Mouse (Mus musculus): ENCODE measurements around the gene Foxf1. TPM values are rescaled to one million over a fixed set of nuclear protein-coding genes. Genes with fewer than 3 reads are reported as not detected.
A peak's percentile ranks its signal among the peaks of the same experiment; 100 is the strongest.

The Foxf1 gene
- 129 and 149 TPM in 2 replicates for polyA plus RNA-seq (2014; fragmentation: Nextera tagmentation; extraction: Ambion mirVana)

DNA sequence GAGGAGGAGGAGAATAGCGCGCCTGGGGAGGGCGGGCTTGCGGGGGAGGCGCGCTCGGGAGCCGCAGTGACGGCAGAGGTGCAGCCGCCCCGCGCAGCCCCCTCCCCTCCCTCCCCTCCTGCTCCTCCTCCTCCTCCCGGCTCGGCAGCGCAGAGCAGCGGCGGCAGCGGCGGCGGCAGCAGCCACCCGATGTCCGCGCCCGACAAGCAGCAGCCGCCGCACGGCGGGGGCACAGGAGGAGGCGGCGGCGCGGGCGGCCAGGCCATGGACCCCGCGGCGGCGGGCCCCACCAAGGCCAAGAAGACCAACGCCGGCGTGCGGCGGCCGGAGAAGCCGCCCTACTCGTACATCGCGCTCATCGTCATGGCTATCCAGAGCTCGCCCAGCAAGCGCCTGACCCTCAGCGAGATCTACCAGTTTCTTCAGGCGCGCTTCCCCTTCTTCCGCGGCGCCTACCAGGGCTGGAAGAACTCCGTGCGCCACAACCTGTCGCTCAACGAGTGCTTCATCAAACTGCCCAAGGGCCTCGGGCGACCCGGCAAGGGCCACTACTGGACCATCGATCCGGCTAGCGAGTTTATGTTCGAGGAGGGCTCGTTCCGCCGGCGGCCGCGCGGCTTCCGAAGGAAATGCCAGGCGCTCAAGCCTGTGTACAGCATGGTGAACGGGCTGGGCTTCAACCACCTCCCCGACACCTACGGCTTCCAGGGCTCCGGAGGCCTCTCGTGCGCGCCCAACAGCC lies at the start of gene Foxf1:
Gene Foxf1 (plus strand): TSS at position 177 of the 742 bp plus-strand sequence.
- under 1% methylated on average over 48 of the region's 83 CpGs for WGBS
- H3K4me3 ChIP-seq (ENCODE audit: low read depth, low read length), result peak within 1 kb of the TSS; percentile 80
- peaks cover 26% of the 10 kb centered on the region for H3K36me3 ChIP-seq (ENCODE audit: control insufficient read depth, insufficient read depth, low read length)
- H3K4me2 ChIP-seq (ENCODE audit: low read length), result peak within 1 kb of the TSS; percentile 79
- H3K9ac ChIP-seq (ENCODE audit: low read length), result peak within 1 kb of the TSS; percentile 97
- peak within 1 kb of the TSS; percentile 98 for H3K27ac ChIP-seq (ENCODE audit: low read depth)
- peaks cover 70% of the 10 kb centered on the region for H3K27me3 ChIP-seq (replicated peaks; ENCODE audit: control insufficient read depth, insufficient read depth, low read length)
- ATAC-seq (replicated peaks; ENCODE audit: low FRiP score, low TSS enrichment, low read depth) (peak; percentile 71), DNase-seq (ENCODE audit: low spot score) (peak; percentile 86)
- no peaks in the 10 kb centered on the region for H3K4me1 ChIP-seq (replicated peaks; ENCODE audit: control insufficient read depth, insufficient read depth, low read length)
- no peaks in the 10 kb centered on the region for H3K9me3 ChIP-seq (ENCODE audit: control insufficient read depth, low read length)

GRCm38 (mm10) chr8:121035611-121036010 lies 48.6 kb upstream of the Foxf1 start:
- 40% methylated on average over 8 of the region's 8 CpGs for WGBS
- peak overlapping the region; percentile 74 for H3K27ac ChIP-seq (ENCODE audit: low read depth)

DNA sequence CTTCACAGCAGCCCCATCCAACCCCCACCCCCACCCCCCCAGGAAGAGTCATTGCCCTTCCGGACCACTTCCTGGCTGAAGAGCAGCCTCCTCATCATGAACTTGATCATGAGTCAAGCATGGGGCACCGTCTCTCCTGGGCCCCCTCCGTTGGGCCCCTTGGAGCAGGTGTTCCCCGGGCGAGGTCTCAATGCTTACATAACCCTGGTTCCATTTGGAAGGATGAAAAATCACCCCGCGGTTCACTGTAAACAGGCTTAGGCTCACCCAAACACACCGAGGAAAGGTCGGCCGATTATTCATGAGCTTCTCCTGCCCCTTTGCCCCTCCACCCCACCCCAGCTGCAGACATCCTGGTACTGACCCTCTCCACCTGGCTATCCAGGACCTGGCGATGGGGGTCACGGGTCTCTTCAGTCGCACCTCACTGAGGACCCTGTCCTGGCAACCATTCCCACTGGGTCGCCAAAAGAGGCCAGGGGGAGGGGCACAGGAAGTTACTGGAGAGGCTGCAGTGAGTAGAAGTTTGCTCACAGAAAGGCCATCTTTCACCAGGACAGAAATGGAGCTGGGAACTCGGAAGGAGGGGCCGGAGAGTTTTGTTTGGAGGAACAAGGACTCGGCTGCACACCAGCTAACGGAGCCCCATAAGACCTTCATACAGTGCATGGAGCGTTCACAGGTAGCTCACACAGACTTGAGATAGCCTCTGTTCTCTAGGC lies 40.3 kb upstream of the Foxf1 start:
- 22% methylated on average over 19 of the region's 19 CpGs for WGBS
- Histone ChIP-seq H3K4me1 (replicated peaks; ENCODE audit: control insufficient read depth, insufficient read depth, low read length) (peaks cover 19% of the 10 kb centered on the region), H3K27me3 (replicated peaks; ENCODE audit: control insufficient read depth, insufficient read depth, low read length) (no peaks in the 10 kb centered on the region), H3K36me3 (ENCODE audit: control insufficient read depth, insufficient read depth, low read length) (no peaks in the 10 kb centered on the region), H3K9ac (ENCODE audit: low read length) (no peak overlapping the region), H3K27ac (ENCODE audit: low read depth) (peak overlapping the region; percentile 73), H3K9me3 (ENCODE audit: control insufficient read depth, low read length) (no peaks in the 10 kb centered on the region), H3K4me2 (ENCODE audit: low read length) (peak overlapping the region; percentile 43), H3K4me3 (ENCODE audit: low read depth, low read length) (peak overlapping the region; percentile 8; the same call in 1 of the 2 replicates)
- DNase-seq (ENCODE audit: low spot score) (peak; percentile 65), ATAC-seq (replicated peaks; ENCODE audit: low FRiP score, low TSS enrichment, low read depth) (peak; percentile 53)

More at GRCm38 (mm10) chr8:121035611-121036010, 48.6 kb upstream of the Foxf1 start:
- no peaks in the 10 kb centered on the region for H3K9me3 ChIP-seq (ENCODE audit: control insufficient read depth, low read length)
- H3K4me3 ChIP-seq (ENCODE audit: low read depth, low read length), result no peak overlapping the region
- ATAC-seq (replicated peaks; ENCODE audit: low FRiP score, low TSS enrichment, low read depth) (no peak), DNase-seq (ENCODE audit: low spot score) (no peak)
- no peaks in the 10 kb centered on the region for H3K36me3 ChIP-seq (ENCODE audit: control insufficient read depth, insufficient read depth, low read length)
- H3K4me2 ChIP-seq (ENCODE audit: low read length), result no peak overlapping the region
- 0 out of 2 replicates have a peak, but pooled peaks cover 4% of the 10 kb centered on the region for H3K4me1 ChIP-seq (replicated peaks; ENCODE audit: control insufficient read depth, insufficient read depth, low read length)
- H3K9ac ChIP-seq (ENCODE audit: low read length), result no peak overlapping the region
- no peaks in the 10 kb centered on the region for H3K27me3 ChIP-seq (replicated peaks; ENCODE audit: control insufficient read depth, insufficient read depth, low read length)

DNA sequence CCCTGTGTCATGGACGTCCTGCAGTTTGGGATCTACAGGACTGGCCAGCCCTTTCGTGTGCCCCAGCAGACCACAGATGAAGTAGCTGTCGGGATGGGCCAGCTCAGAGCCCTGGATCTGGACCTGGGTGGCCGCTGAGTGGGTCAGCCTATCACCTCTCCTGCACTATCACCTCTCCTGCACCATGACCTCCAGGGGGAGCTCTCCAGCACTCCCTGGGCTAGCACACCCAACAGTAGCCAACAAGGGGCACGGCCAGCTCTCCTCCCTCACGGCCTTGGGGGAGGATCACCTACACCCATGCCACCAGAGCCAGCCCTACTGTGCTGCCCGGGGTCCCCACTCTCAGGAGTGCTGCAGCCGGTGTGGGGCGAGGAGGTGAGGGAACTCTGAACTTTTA lies 36.7 kb upstream of the Foxf1 start:
- Histone ChIP-seq H3K27me3 (replicated peaks; ENCODE audit: control insufficient read depth, insufficient read depth, low read length) (no peaks in the 10 kb centered on the region), H3K9me3 (ENCODE audit: control insufficient read depth, low read length) (no peaks in the 10 kb centered on the region), H3K4me3 (ENCODE audit: low read depth, low read length) (no peak overlapping the region), H3K27ac (ENCODE audit: low read depth) (no peak overlapping the region), H3K4me1 (replicated peaks; ENCODE audit: control insufficient read depth, insufficient read depth, low read length) (peaks cover 19% of the 10 kb centered on the region), H3K9ac (ENCODE audit: low read length) (no peak overlapping the region), H3K4me2 (ENCODE audit: low read length) (no peak overlapping the region), H3K36me3 (ENCODE audit: control insufficient read depth, insufficient read depth, low read length) (no peaks in the 10 kb centered on the region)
- WGBS, result 61% methylated on average over 9 of the region's 9 CpGs
- DNase-seq (ENCODE audit: low spot score), result no peak
- ATAC-seq (replicated peaks; ENCODE audit: low FRiP score, low TSS enrichment, low read depth), result no peak

- 79% methylated on average over 9 of the region's 9 CpGs for WGBS
- 0 out of 2 replicates have a peak, but pooled peaks have one; percentile 42 for ATAC-seq (replicated peaks; ENCODE audit: low FRiP score, low TSS enrichment, low read depth)
- Histone ChIP-seq H3K36me3 (ENCODE audit: control insufficient read depth, insufficient read depth, low read length) (peaks cover 43% of the 10 kb centered on the region), H3K4me2 (ENCODE audit: low read length) (no peak overlapping the region), H3K27me3 (replicated peaks; ENCODE audit: control insufficient read depth, insufficient read depth, low read length) (no peaks in the 10 kb centered on the region), H3K4me1 (replicated peaks; ENCODE audit: control insufficient read depth, insufficient read depth, low read length) (no peaks in the 10 kb centered on the region), H3K4me3 (ENCODE audit: low read depth, low read length) (no peak overlapping the region), H3K9ac (ENCODE audit: low read length) (no peak overlapping the region), H3K9me3 (ENCODE audit: control insufficient read depth, low read length) (no peaks in the 10 kb centered on the region), H3K27ac (ENCODE audit: low read depth) (no peak overlapping the region)
- DNase-seq (ENCODE audit: low spot score), result no peak
These were observed 26.1 kb upstream of the Foxf1 start for GRCm38 (mm10) chr8:121058081-121058480.

- Histone ChIP-seq H3K36me3 (ENCODE audit: control insufficient read depth, insufficient read depth, low read length) (peaks cover 50% of the 10 kb centered on the region), H3K4me1 (replicated peaks; ENCODE audit: control insufficient read depth, insufficient read depth, low read length) (no peaks in the 10 kb centered on the region), H3K9ac (ENCODE audit: low read length) (no peak overlapping the region), H3K4me3 (ENCODE audit: low read depth, low read length) (no peak overlapping the region), H3K27ac (ENCODE audit: low read depth) (no peak overlapping the region), H3K9me3 (ENCODE audit: control insufficient read depth, low read length) (no peaks in the 10 kb centered on the region), H3K4me2 (ENCODE audit: low read length) (no peak overlapping the region), H3K27me3 (replicated peaks; ENCODE audit: control insufficient read depth, insufficient read depth, low read length) (no peaks in the 10 kb centered on the region)
- no peak for DNase-seq (ENCODE audit: low spot score)
- WGBS, result 82% methylated on average over 7 of the region's 7 CpGs
- no peak for ATAC-seq (replicated peaks; ENCODE audit: low FRiP score, low TSS enrichment, low read depth)
These were observed 25.1 kb upstream of the Foxf1 start for GRCm38 (mm10) chr8:121059098-121059497.

DNA sequence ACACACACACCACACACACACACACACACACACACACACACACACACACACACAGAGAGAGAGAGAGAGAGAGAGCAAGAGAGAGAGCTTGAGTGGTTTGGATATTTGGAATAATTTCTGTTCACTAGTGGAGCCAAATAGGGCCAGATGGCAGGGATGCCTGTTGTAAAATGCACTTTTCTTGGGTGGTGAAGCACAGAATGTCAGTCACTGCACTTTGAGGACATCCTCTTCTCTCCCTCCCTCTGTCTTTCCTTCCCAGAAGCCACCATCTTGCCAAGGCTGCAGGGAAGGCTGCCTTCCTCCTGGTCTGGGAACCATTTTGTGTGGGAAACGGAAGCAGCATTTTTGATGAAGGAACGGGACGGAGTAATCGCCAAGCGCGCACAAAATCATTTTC lies 21.7 kb upstream of the Foxf1 start:
- ATAC-seq (replicated peaks; ENCODE audit: low FRiP score, low TSS enrichment, low read depth), result no peak
- no peaks in the 10 kb centered on the region for H3K27me3 ChIP-seq (replicated peaks; ENCODE audit: control insufficient read depth, insufficient read depth, low read length)

GRCm38 (mm10) chr8:121063649-121064048 lies 20.5 kb upstream of the Foxf1 start:
- Histone ChIP-seq H3K4me3 (ENCODE audit: low read depth, low read length) (no peak overlapping the region), H3K9ac (ENCODE audit: low read length) (no peak overlapping the region), H3K4me1 (replicated peaks; ENCODE audit: control insufficient read depth, insufficient read depth, low read length) (no peaks in the 10 kb centered on the region), H3K36me3 (ENCODE audit: control insufficient read depth, insufficient read depth, low read length) (peaks cover 46% of the 10 kb centered on the region), H3K9me3 (ENCODE audit: control insufficient read depth, low read length) (no peaks in the 10 kb centered on the region), H3K27me3 (replicated peaks; ENCODE audit: control insufficient read depth, insufficient read depth, low read length) (no peaks in the 10 kb centered on the region), H3K27ac (ENCODE audit: low read depth) (no peak overlapping the region), H3K4me2 (ENCODE audit: low read length) (no peak overlapping the region)
- DNase-seq (ENCODE audit: low spot score) (no peak), ATAC-seq (replicated peaks; ENCODE audit: low FRiP score, low TSS enrichment, low read depth) (no peak)
- 75% methylated on average over 13 of the region's 13 CpGs for WGBS

More for the DNA sequence above, 21.7 kb upstream of the Foxf1 start:
- Histone ChIP-seq H3K4me1 (replicated peaks; ENCODE audit: control insufficient read depth, insufficient read depth, low read length) (no peaks in the 10 kb centered on the region), H3K9me3 (ENCODE audit: control insufficient read depth, low read length) (no peaks in the 10 kb centered on the region), H3K36me3 (ENCODE audit: control insufficient read depth, insufficient read depth, low read length) (peaks cover 57% of the 10 kb centered on the region), H3K4me2 (ENCODE audit: low read length) (no peak overlapping the region), H3K4me3 (ENCODE audit: low read depth, low read length) (no peak overlapping the region), H3K9ac (ENCODE audit: low read length) (no peak overlapping the region), H3K27ac (ENCODE audit: low read depth) (no peak overlapping the region)
- WGBS, result 87% methylated on average over 6 of the region's 6 CpGs
- no peak for DNase-seq (ENCODE audit: low spot score)
